Mouse (Mus musculus) MEL (cell line): Measurements from ENCODE around the gene Tfap2e. TPM values are rescaled to one million over a fixed set of nuclear protein-coding genes. Genes with fewer than 3 reads are reported as not detected.

ENCODE experiments used
- DNase-seq: peaks from one replicate; pipeline ENCODE4 v3.0.0; 2011; ENCODE audit warnings: low read depth, low spot score
- H3K27ac ChIP-seq: 2 replicates; pipeline ENCODE4 v1.5.1; 2012; ENCODE audit warnings: low read depth, mild to moderate bottlenecking, control low read depth, low read length, moderate library complexity; ENCODE audit not compliant: control insufficient read depth
- H3K27me3 ChIP-seq, 2 experiments: fragments of 150-350 bp in 1 of 2; sonication (generic) in 1 of 2; 2 replicates each; pipeline ENCODE4 v1.6.1; 2012; ENCODE audit warnings: low read length in 2 of 2, mild to moderate bottlenecking in 2 of 2, improper control_type of control experiment in 1 of 2, moderate library complexity in 1 of 2; ENCODE audit not compliant: insufficient read depth in 2 of 2, control insufficient read depth in 1 of 2
- H3K36me3 ChIP-seq, 2 experiments: 2 replicates each; pipeline ENCODE4 v1.6.1; 2012 to 2014; ENCODE audit warnings: low read length in 2 of 2, improper control_type of control experiment in 1 of 2, inconsistent platforms in 1 of 2, mild to moderate bottlenecking in 1 of 2; ENCODE audit not compliant: insufficient read depth in 2 of 2, control insufficient read depth in 1 of 2
- H3K4me1 ChIP-seq, 2 experiments: fragments of 150-350 bp in 1 of 2; sonication (generic) in 1 of 2; 2 replicates each; pipeline ENCODE4 v1.6.1; 2012; ENCODE audit warnings: low read length in 2 of 2, improper control_type of control experiment in 1 of 2, mild to moderate bottlenecking in 1 of 2; ENCODE audit not compliant: insufficient read depth in 2 of 2, control insufficient read depth in 1 of 2
- H3K4me3 ChIP-seq, 2 experiments: fragments of 150-350 bp in 1 of 2; sonication (generic) in 1 of 2; 2 replicates each; pipeline ENCODE4 v1.5.1; 2012; ENCODE audit warnings: low read depth in 2 of 2, low read length in 2 of 2, mild to moderate bottlenecking in 2 of 2, moderate library complexity in 2 of 2, control low read depth in 1 of 2, improper control_type of control experiment in 1 of 2; ENCODE audit not compliant: control insufficient read depth in 1 of 2, insufficient read depth in 1 of 2
- H3K79me2 ChIP-seq: 2 replicates; pipeline ENCODE4 v1.6.1; 2012; ENCODE audit warnings: mild to moderate bottlenecking, low read length, moderate library complexity; ENCODE audit not compliant: control insufficient read depth, poor library complexity, insufficient read depth
- H3K9ac ChIP-seq: 2 replicates; pipeline ENCODE4 v1.6.1; 2012; ENCODE audit warnings: low read depth, mild to moderate bottlenecking, control low read depth, low read length, moderate library complexity; ENCODE audit not compliant: control insufficient read depth, poor library complexity, severe bottlenecking
- H3K9me3 ChIP-seq: fragments of 150-350 bp; sonication (generic); replicated peaks from 2 replicates; pipeline ENCODE4 v1.6.1; 2012; ENCODE audit warnings: mild to moderate bottlenecking, low read length, improper control_type of control experiment, moderate library complexity; ENCODE audit not compliant: insufficient read depth
- CHD2 ChIP-seq: IDR thresholded peaks from 2 replicates; pipeline ENCODE4 v1.6.1; 2011; ENCODE audit warnings: low read length, improper control_type of control experiment
- E2F4 ChIP-seq: IDR thresholded peaks from 2 replicates; pipeline ENCODE4 v1.6.1; 2011; ENCODE audit warnings: low read depth, low read length, improper control_type of control experiment, borderline replicate concordance
- EP300 ChIP-seq, 2 experiments: IDR thresholded peaks; 2 replicates each; pipeline ENCODE4 v1.6.1; 2011; ENCODE audit warnings: improper control_type of control experiment in 2 of 2, low read length in 2 of 2, low read depth in 1 of 2, mild to moderate bottlenecking in 1 of 2
- ETS1 ChIP-seq: IDR thresholded peaks from 2 replicates; pipeline ENCODE4 v1.6.1; 2012; ENCODE audit warnings: low read depth, mild to moderate bottlenecking, inconsistent platforms, low read length, improper control_type of control experiment, moderate library complexity
- GABPA ChIP-seq: IDR thresholded peaks from 2 replicates; pipeline ENCODE4 v1.6.1; 2012; ENCODE audit warnings: low read depth, mild to moderate bottlenecking, inconsistent platforms, low read length, improper control_type of control experiment, moderate library complexity
- KAT2A ChIP-seq: conservative IDR thresholded peaks from 2 replicates; pipeline ENCODE4 v1.6.1; 2012; ENCODE audit warnings: low read depth, low read length, improper control_type of control experiment, inconsistent platforms
- MAX ChIP-seq: IDR thresholded peaks from 2 replicates; pipeline ENCODE4 v1.6.1; 2011; ENCODE audit warnings: low read length, improper control_type of control experiment
- MAZ ChIP-seq: IDR thresholded peaks from 2 replicates; pipeline ENCODE4 v1.6.1; 2012; ENCODE audit warnings: low read depth, mild to moderate bottlenecking, inconsistent platforms, low read length, improper control_type of control experiment
- MEF2A ChIP-seq: IDR thresholded peaks from 2 replicates; pipeline ENCODE4 v1.6.1; 2014; ENCODE audit warnings: low read depth, mild to moderate bottlenecking, inconsistent platforms, low read length, improper control_type of control experiment; ENCODE audit not compliant: poor library complexity, insufficient replicate concordance, severe bottlenecking; ENCODE audit errors: extremely low read depth
- MYC ChIP-seq: IDR thresholded peaks from 2 replicates; pipeline ENCODE4 v1.6.1; 2011; ENCODE audit warnings: low read depth, mild to moderate bottlenecking, low read length, improper control_type of control experiment, moderate library complexity
- NELFE ChIP-seq: IDR thresholded peaks from 2 replicates; pipeline ENCODE4 v1.6.1; 2011; ENCODE audit warnings: low read depth, low read length, improper control_type of control experiment
- NRF1 ChIP-seq: IDR thresholded peaks from 2 replicates; pipeline ENCODE4 v1.6.1; 2014; ENCODE audit warnings: low read depth, mild to moderate bottlenecking, inconsistent platforms, low read length, improper control_type of control experiment, moderate library complexity; ENCODE audit not compliant: poor library complexity, insufficient read depth, severe bottlenecking
- POLR2A ChIP-seq, 2 experiments: IDR thresholded peaks; 2 replicates each; pipeline ENCODE4 v1.6.1; 2011 to 2012; ENCODE audit warnings: low read length in 2 of 2, mild to moderate bottlenecking in 2 of 2, control low read depth in 1 of 2, improper control_type of control experiment in 1 of 2, low read depth in 1 of 2, moderate library complexity in 1 of 2; ENCODE audit not compliant: control insufficient read depth in 1 of 2, insufficient read depth in 1 of 2, poor library complexity in 1 of 2
- RAD21 ChIP-seq: IDR thresholded peaks from 2 replicates; pipeline ENCODE4 v1.6.1; 2011; ENCODE audit warnings: mild to moderate bottlenecking, low read depth, low read length, improper control_type of control experiment
- RCOR1 ChIP-seq: IDR thresholded peaks from 2 replicates; pipeline ENCODE4 v1.6.1; 2012; ENCODE audit warnings: low read depth, mild to moderate bottlenecking, inconsistent platforms, low read length, improper control_type of control experiment
- TAL1 ChIP-seq: IDR thresholded peaks from 2 replicates; pipeline ENCODE4 v1.6.1; 2012; ENCODE audit warnings: mild to moderate bottlenecking, inconsistent platforms, low read length, moderate library complexity, mixed read lengths
- TBP ChIP-seq: IDR thresholded peaks from 2 replicates; pipeline ENCODE4 v1.8.0; 2011; ENCODE audit warnings: low read depth, low read length, improper control_type of control experiment
- USF1 ChIP-seq: IDR thresholded peaks from 2 replicates; pipeline ENCODE4 v1.6.1; 2014; ENCODE audit warnings: low read depth, mild to moderate bottlenecking, inconsistent platforms, low read length, improper control_type of control experiment, moderate library complexity
- ZC3H11A ChIP-seq: IDR thresholded peaks from 2 replicates; pipeline ENCODE4 v1.6.1; 2012; ENCODE audit warnings: low read depth, mild to moderate bottlenecking, inconsistent platforms, low read length, improper control_type of control experiment
- ZKSCAN1 ChIP-seq: IDR thresholded peaks from 2 replicates; pipeline ENCODE4 v1.6.1; 2012; ENCODE audit warnings: low read depth, mild to moderate bottlenecking, inconsistent platforms, low read length, improper control_type of control experiment, moderate library complexity
- ZMIZ1 ChIP-seq: IDR thresholded peaks from 2 replicates; pipeline ENCODE4 v1.6.1; 2012; ENCODE audit warnings: low read depth, mild to moderate bottlenecking, inconsistent platforms, low read length, improper control_type of control experiment, moderate library complexity
- ZNF384 ChIP-seq: IDR thresholded peaks from 2 replicates; pipeline ENCODE4 v1.6.1; 2012; ENCODE audit warnings: low read depth, mild to moderate bottlenecking, inconsistent platforms, low read length, improper control_type of control experiment
- polyA plus RNA-seq, 2 experiments: library from polyadenylated mRNA; stranded (reverse) in 1 of 2; unstranded in 1 of 2; fragments of >175 nt in 1 of 2; fragments of >200 nt in 1 of 2; gene quantifications; 2 replicates each; pipeline versions ENCODE4 v1.2.1 to v1.2.4; 2012; ENCODE audit warnings: low replicate concordance in 2 of 2, low read depth in 1 of 2; ENCODE audit not compliant: insufficient read length in 2 of 2, insufficient read depth in 1 of 2, missing spikeins in 1 of 2
- total RNA-seq: library from RNA; depleted of rRNA; stranded (reverse); fragments of 300-350 nt; gene quantifications from 2 replicates; pipeline ENCODE4 v1.2.3, GENCODE M21; 2012

The Tfap2e gene
- total and polyA plus RNA-seq, 3 experiments = 0.03 TPM; not detected in 2

DNA sequence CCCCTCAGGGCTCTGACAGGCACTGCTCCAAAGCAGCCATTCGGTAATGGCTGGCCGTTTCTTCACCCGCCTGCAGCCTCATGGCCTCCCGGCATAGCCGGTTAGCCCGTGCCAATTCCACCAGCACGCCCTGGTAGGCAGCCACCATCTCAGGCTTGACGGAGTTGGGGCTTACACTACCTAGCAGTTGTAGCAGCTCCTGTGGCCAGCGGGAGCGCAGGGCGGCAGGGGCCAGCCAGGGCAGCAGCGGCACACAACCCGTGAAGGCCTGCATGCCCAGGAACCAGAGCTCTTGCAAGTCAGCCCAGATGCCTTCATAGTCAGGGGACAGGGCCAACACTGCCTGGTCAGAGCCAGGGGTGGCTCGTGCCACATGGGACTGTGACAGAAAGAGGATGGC, 8.8 kb upstream of the Tfap2e start:
- Histone ChIP-seq H3K4me1 (peaks cover 2 to 3% of the 10 kb centered on the region in 2 experiments; a peak in 2 of 4 replicates), H3K4me3 (no peak overlapping the region)
- TF ChIP-seq POLR2A (IDR thresholded peaks at IDR 0.05; ENCODE audit: control insufficient read depth in 1 of 2, insufficient read depth in 1 of 2, low read depth in 1 of 2, low read length in 2 of 2, poor library complexity in 1 of 2) (no peak), ETS1 (no peak), MYC (no peak), USF1 (no peak), RCOR1 (no peak), NELFE (no peak), ZC3H11A (no peak), TBP (no peak), KAT2A (no peak), TAL1 (no peak), MEF2A (no peak), GABPA (no peak), MAX (no peak), ZNF384 (no peak), ZKSCAN1 (no peak)
- TF ChIP-seq, all 39 proteins: peak for 0
- DNase-seq = no peak
- H3K9me3 ChIP-seq = no peaks in the 10 kb centered on the region
- H3K27me3 ChIP-seq = no peaks in the 10 kb centered on the region
- peaks cover 0 to 4% of the 10 kb centered on the region in 2 experiments for H3K36me3 ChIP-seq
- no peak overlapping the region for H3K27ac ChIP-seq
- H3K9ac ChIP-seq = no peak overlapping the region
- H3K79me2 ChIP-seq = no peaks in the 10 kb centered on the region

- TF ChIP-seq ZMIZ1 (no peak), NRF1 (no peak), EP300 (IDR thresholded peaks at IDR 0.05; ENCODE audit: low read depth in 1 of 2, low read length in 2 of 2) (no peak), MAX (no peak), TBP (no peak), E2F4 (no peak), MAZ (no peak), RAD21 (no peak), ZKSCAN1 (no peak), CHD2 (no peak), TAL1 (no peak)
- Histone ChIP-seq H3K36me3 (peaks cover 0 to 4% of the 10 kb centered on the region in 2 experiments; a peak in 3 of 4 replicates), H3K79me2 (no peaks in the 10 kb centered on the region), H3K4me1 (peaks cover 2 to 3% of the 10 kb centered on the region in 2 experiments; a peak in 2 of 4 replicates), H3K9ac (no peak overlapping the region), H3K9me3 (no peaks in the 10 kb centered on the region), H3K27ac (no peak overlapping the region), H3K27me3 (no peaks in the 10 kb centered on the region), H3K4me3 (no peak overlapping the region)
- DNase-seq = no peak
These were observed 7.7 kb upstream of the Tfap2e start for GRCm38 (mm10) chr4:126743713-126744112.
